Mouse (Mus musculus) bone marrow, adult 2 months (tissue): ENCODE measurements around the gene Ncan. TPM values are rescaled to one million over a fixed set of nuclear protein-coding genes. Genes with fewer than 3 reads are reported as not detected.

Experiments
- H3K27ac ChIP-seq: fragments of 200-500 bp; 2 replicates; pipeline ENCODE4 v1.5.1; 2012; ENCODE audit warnings: low read depth, mild to moderate bottlenecking, control low read depth, inconsistent platforms, low read length; ENCODE audit not compliant: control insufficient read depth, poor library complexity, insufficient read depth
- H3K4me1 ChIP-seq: fragments of 200-500 bp; 2 replicates; pipeline ENCODE4 v1.6.1; 2011; ENCODE audit warnings: low read length; ENCODE audit not compliant: control insufficient read depth, insufficient read depth
- H3K4me3 ChIP-seq: fragments of 200-500 bp; replicated peaks from 2 replicates; pipeline ENCODE3; 2011; ENCODE audit warnings: mild to moderate bottlenecking, low read depth, low read length, control low read depth; ENCODE audit not compliant: control insufficient read depth
- CTCF ChIP-seq: fragments of 200-500 bp; IDR thresholded peaks from 2 replicates; pipeline ENCODE4 v1.5.1; 2011; ENCODE audit warnings: low read length, control low read depth; ENCODE audit not compliant: control insufficient read depth, insufficient read depth
- POLR2A ChIP-seq: fragments of 200-500 bp; IDR thresholded peaks from 2 replicates; pipeline ENCODE4 v1.6.1; 2011; ENCODE audit warnings: low read depth, mild to moderate bottlenecking, control low read depth, low read length, borderline replicate concordance; ENCODE audit not compliant: control insufficient read depth
- WGBS: fragments of 180-500 bp; shearing (Covaris S2); methylation state at CpG from one replicate; pipeline ENCODE4 v1.1.7; 2018; 5-methylcytosine and 5-hydroxymethylcytosine counted together
- polyA plus RNA-seq: library from polyadenylated mRNA; stranded (reverse); fragments of >200 nt; gene quantifications from 2 replicates; pipeline ENCODE4 v1.2.4, GENCODE M21; 2011; ENCODE audit warnings: low replicate concordance; ENCODE audit not compliant: missing spikeins, insufficient read depth, insufficient read length

The Ncan gene
- polyA plus RNA-seq, 1 experiment = 0.50 TPM

- no peak overlapping the region for H3K4me3 ChIP-seq
- WGBS = 11% methylated on average over 6 of the region's 6 CpGs
- TF ChIP-seq CTCF = peak; percentile 89
- no peak for TF ChIP-seq POLR2A
- no peak overlapping the region for H3K27ac ChIP-seq
- peaks cover under 1% of the 10 kb centered on the region for H3K4me1 ChIP-seq
Observed at GRCm38 (mm10) chr8:70104506-70104905, 16.2 kb downstream of the Ncan start.

- Histone ChIP-seq H3K27ac (no peak overlapping the region), H3K4me1 (no peaks in the 10 kb centered on the region), H3K4me3 (no peak overlapping the region)
- TF ChIP-seq CTCF (no peak), POLR2A (no peak)
- WGBS = 76% methylated on average over 8 of the region's 8 CpGs
Observed at GRCm38 (mm10) chr8:70100241-70100640, 20.4 kb downstream of the Ncan start.

- Histone ChIP-seq H3K27ac (no peak overlapping the region), H3K4me1 (no peaks in the 10 kb centered on the region), H3K4me3 (no peak overlapping the region)
- WGBS = 59% methylated on average over 8 of the region's 8 CpGs
- TF ChIP-seq POLR2A (no peak), CTCF (no peak)
Observed at GRCm38 (mm10) chr8:70099276-70099675, 21.4 kb downstream of the Ncan start.

GRCm38 (mm10) chr8:70092786-70093185, 27.9 kb downstream of the Ncan start:
- WGBS = 74% methylated on average over 8 of the region's 8 CpGs
- Histone ChIP-seq H3K4me3 (no peak overlapping the region), H3K4me1 (no peaks in the 10 kb centered on the region), H3K27ac (no peak overlapping the region)
- TF ChIP-seq POLR2A (no peak), CTCF (no peak)

GRCm38 (mm10) chr8:70089296-70089960, 31.2 kb downstream of the Ncan start:
- TF ChIP-seq POLR2A (no peak), CTCF (no peak)
- Histone ChIP-seq H3K27ac (no peak overlapping the region), H3K4me3 (no peak overlapping the region), H3K4me1 (no peaks in the 10 kb centered on the region)
- 65% methylated on average over 9 of the region's 9 CpGs for WGBS

- TF ChIP-seq POLR2A = no peak
- TF ChIP-seq CTCF = peak; percentile 49
- Histone ChIP-seq H3K27ac (no peak overlapping the region), H3K4me3 (no peak overlapping the region), H3K4me1 (no peaks in the 10 kb centered on the region)
- 7% methylated on average over 56 of the region's 56 CpGs for WGBS
Observed at GRCm38 (mm10) chr8:70087836-70088650, 32.6 kb downstream of the Ncan start.

GRCm38 (mm10) chr8:70087237-70087636, 33.4 kb downstream of the Ncan start:
- 8% methylated on average over 7 of the region's 7 CpGs for WGBS
- Histone ChIP-seq H3K4me3 (no peak overlapping the region), H3K4me1 (no peaks in the 10 kb centered on the region), H3K27ac (no peak overlapping the region)
- no peak for TF ChIP-seq POLR2A
- no peak for TF ChIP-seq CTCF

GRCm38 (mm10) chr8:70086151-70086550, 34.5 kb downstream of the Ncan start:
- no peak for TF ChIP-seq POLR2A
- TF ChIP-seq CTCF = no peak
- Histone ChIP-seq H3K27ac (no peak overlapping the region), H3K4me1 (no peaks in the 10 kb centered on the region), H3K4me3 (no peak overlapping the region)
- WGBS = 27% methylated on average over 1 of the region's 1 CpGs
